Mouse (Mus musculus) monocyte, adult 5-6 weeks (primary cell): ENCODE results near the gene Ehd3. TPM values are rescaled to one million over a fixed set of nuclear protein-coding genes. Genes with fewer than 3 reads are reported as not detected.
A peak's percentile ranks its signal among the peaks of the same experiment; 100 is the strongest.

Experiments
- ATAC-seq: fragments of 153-309, 156-312 bp; replicated peaks from 2 replicates; pipeline ENCODE4 v1.8.0; 2017; ENCODE audit warnings: mild to moderate bottlenecking; ENCODE audit not compliant: low TSS enrichment, insufficient number of reproducible peaks, severe bottlenecking, poor library complexity, low FRiP score
- total RNA-seq: library from RNA; stranded (forward); fragments of 200-1000, 200-491, 200-594 nt; gene quantifications from 3 replicates; pipeline ENCODE4 v1.2.3, GENCODE M21; 2017

Gene Ehd3
- 3.0 to 10.0 TPM (median 3.4 TPM) in 3 replicates for total RNA-seq

- no peak for ATAC-seq
These were observed at the start of gene Ehd3 for GRCm38 (mm10) chr17:73803521-73804184. Ehd3 (plus strand) TSS chr17:73804134.

- no peak for ATAC-seq
These were observed 33.0 kb upstream of the Ehd3 start for GRCm38 (mm10) chr17:73770964-73771363.

GRCm38 (mm10) chr17:73786642-73787311, 17.2 kb upstream of the Ehd3 start:
- no peak for ATAC-seq

GRCm38 (mm10) chr17:73790284-73791020, 13.5 kb upstream of the Ehd3 start:
- ATAC-seq: no peak

- ATAC-seq: no peak
These were observed 7.1 kb upstream of the Ehd3 start for GRCm38 (mm10) chr17:73796789-73797188.

- no peak for ATAC-seq
These were observed 6.2 kb upstream of the Ehd3 start for GRCm38 (mm10) chr17:73797706-73798105.

GRCm38 (mm10) chr17:73804592-73805271, 798 bp downstream of the Ehd3 start:
- ATAC-seq: peak; percentile 23; the same call in 1 of the 2 replicates

- no peak for ATAC-seq
These were observed 2.4 kb downstream of the Ehd3 start for GRCm38 (mm10) chr17:73806331-73806730.

- ATAC-seq: no peak
These were observed 3.3 kb downstream of the Ehd3 start for GRCm38 (mm10) chr17:73807211-73807610.

- ATAC-seq: no peak
These were observed 4.5 kb downstream of the Ehd3 start for GRCm38 (mm10) chr17:73808431-73808830.

- ATAC-seq: no peak
These were observed 6.9 kb downstream of the Ehd3 start for GRCm38 (mm10) chr17:73810801-73811200.

GRCm38 (mm10) chr17:73811566-73811965, 7.6 kb downstream of the Ehd3 start:
- no peak for ATAC-seq

- no peak for ATAC-seq
These were observed 9.2 kb downstream of the Ehd3 start for GRCm38 (mm10) chr17:73813031-73813660.

GRCm38 (mm10) chr17:73814500-73815190, 10.7 kb downstream of the Ehd3 start:
- no peak for ATAC-seq

GRCm38 (mm10) chr17:73817697-73818380, 13.9 kb downstream of the Ehd3 start:
- no peak for ATAC-seq

GRCm38 (mm10) chr17:73818936-73819335, 15.0 kb downstream of the Ehd3 start:
- ATAC-seq: no peak

GRCm38 (mm10) chr17:73820726-73821125, 16.8 kb downstream of the Ehd3 start:
- ATAC-seq: no peak

- ATAC-seq: no peak
These were observed 18.3 kb downstream of the Ehd3 start for GRCm38 (mm10) chr17:73822255-73822654.
